Mouse (Mus musculus) embryo, embryonic 9.5 days (tissue): ENCODE data around the gene Rabgap1l.
"Not testable (repeated sequence)": the region's sequence is repeated elsewhere in the genome, so short reads cannot be mapped to it uniquely, and the experiment has no call there.

Source experiments
- DNase-seq: peaks from one replicate; pipeline ENCODE4 v3.0.0-alpha.2; 2017; ENCODE audit errors: extremely low spot score

Gene Rabgap1l

DNA sequence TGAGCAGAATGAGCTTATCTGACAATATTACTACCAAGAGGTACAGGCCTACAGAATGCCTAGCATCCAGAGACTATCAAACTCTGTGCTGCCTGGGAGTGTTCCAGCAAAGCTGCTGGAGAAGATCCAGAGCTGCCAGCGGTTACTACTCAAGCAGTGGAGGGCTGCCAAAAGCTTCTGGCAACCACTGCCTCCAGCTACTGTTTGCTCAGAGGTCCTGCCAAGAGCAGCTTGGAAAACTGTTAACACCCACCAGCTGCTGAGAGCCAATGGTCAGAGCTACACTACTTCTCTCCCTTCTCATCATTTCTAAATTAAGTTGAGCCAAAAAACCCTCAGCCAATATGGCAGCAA lies 99.9 kb downstream of the Rabgap1l start:
- no peak for DNase-seq

DNA sequence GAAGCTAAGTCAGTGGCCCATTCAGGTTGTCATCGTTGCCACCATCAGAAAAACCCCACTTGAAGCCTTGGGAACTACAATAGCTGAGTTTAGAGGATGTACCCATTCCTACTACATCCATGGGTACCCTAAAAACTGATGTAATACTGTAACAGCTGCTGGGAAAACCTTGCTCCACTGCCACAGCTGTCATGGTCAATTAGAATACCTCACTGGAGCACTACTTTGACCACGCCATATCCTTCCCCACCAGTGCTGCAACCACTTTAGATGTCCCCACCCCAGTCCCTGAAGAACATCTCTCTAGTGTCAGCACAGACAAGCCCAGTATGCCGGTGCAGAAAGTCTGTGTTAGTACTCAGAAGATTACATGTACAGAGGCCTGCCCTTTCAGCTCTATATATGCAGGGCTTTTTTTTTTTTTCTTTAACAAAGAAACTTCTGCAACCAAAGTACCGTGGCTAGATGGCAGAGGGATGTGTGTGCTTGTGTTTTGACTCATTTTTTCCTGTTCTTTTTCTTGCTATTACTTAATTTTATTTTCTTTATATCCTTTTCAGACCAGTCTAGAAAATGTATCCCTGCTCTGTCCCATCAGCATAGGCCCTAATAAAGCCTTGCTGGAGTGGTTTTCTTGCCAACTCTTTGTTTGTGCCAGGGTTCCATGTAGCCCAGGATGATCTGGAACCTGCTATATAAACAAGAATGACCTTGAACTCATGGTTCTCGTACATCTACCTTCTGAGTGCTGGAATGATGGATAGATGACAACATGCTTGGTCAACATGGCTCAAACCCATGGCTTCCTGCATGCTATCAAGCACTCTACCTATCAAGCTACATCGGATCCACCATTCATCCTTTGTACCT lies 100.6 kb downstream of the Rabgap1l start:
- no peak for DNase-seq

DNA sequence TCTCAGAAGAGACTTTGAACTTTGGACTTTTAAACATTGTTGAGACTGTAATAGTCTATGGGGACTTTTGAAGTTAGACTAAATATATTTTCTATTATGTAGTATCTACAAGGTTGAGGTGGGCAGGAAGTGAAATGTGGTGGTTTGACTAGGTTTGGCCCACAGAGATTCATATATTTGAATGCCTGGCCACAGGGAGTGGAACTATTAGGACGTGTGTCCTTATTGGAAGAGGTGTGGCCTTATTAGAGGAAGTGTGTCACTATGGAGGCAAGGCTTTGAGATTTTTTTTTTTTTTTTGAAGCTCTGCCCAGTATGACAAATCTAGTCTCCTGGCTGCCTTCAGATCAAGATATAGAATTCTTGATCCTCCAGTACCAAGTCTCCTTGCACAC lies 101.8 kb downstream of the Rabgap1l start:
- no peak for DNase-seq

DNA sequence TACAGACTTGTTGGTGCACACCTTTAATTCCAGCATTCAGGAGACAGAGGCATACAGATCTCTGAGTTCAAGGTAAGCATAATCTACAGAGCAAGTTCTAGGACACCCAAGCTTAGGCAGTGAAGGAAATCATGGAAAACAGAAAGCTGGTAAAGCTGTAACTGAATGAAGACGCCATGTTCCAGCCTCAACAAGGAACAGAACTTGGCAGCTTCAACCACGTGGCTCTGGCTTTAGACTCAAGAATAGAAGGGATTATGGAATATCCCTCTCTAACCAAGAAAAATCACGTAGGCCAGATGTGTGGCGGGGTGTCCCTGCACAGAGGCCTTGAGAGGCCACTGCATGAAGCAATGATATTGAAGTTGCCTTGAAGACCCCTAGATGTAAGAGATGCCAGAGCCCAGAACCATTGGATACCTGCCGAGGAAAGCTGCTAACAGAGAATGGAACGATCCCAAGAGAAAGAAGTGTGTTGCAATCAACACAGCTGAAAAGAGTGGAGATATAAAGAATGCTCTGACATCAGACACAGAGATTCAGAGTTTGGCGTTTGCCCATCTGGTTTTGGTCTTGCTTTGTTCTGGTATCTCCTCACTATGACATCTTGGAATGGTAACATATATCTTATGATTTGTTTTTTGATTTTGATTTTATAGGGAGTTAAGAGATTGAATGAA lies 102.4 kb downstream of the Rabgap1l start:
- DNase-seq: no peak

DNA sequence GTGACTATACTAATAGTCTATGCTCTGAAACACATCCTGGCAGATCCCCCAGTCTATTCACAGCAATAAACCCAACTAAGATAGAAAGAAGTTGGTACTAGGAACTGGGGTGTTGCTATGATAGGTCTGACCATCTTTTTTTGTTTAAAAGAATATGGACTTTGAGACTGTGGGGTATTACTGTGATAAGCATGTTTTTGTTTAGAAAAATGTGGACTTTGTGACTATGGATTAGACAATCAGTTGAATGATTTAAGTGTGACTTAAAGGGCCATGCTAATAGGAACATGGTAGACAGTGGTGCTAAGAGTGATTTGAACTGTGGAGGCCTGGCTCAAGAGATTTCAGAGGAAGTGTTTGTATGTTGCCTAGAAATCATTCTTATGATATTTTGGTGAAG lies 103.5 kb downstream of the Rabgap1l start:
- no peak for DNase-seq

DNA sequence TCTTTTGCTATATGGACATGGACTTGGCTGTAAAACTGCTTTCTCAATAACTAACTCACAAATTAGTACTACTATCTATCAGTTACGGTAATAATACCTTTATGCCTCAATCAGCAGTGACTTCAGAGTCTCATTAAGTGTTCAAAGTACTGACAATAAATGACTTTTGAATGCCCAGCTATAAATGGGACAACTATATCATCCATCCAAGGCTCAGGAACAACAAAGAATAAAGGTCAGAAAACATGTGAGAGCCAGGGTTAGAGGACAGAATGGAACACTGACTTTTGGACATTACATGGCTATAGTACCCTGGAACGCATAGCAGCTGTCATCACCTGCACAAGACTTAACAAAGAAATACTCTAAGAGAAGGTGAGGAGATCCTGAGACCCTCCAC lies 108.8 kb downstream of the Rabgap1l start:
- no peak for DNase-seq

DNA sequence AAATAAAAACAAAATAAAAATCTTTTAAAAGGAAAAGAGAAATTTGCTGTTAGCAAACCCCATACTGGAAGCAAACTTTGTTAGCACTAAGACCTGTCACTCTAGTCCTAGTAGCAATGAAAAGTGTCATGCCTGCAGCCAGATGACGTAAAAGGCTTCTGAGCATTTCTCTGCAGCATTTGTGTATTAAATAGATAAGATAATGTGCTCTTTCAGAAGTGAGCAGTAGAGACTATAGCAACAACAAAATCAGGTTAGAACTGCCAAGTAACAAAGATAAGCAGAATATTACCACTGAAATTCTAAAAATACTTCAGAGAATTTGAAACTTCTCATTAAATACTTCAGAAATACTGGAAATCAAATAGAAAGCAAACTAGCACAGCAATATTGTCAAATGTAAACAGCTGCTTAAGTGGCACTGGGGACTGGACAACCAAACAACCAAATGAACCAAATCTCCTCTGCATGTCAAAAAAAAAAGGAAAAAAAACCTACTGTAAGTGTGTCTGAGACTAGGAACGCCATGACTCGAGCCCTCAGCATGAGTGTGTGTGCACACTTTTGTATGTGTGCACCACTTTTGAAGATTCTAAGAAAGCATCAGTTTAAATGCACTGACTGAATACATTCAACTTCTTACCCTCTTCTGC lies 111.5 kb downstream of the Rabgap1l start:
- no peak for DNase-seq

DNA sequence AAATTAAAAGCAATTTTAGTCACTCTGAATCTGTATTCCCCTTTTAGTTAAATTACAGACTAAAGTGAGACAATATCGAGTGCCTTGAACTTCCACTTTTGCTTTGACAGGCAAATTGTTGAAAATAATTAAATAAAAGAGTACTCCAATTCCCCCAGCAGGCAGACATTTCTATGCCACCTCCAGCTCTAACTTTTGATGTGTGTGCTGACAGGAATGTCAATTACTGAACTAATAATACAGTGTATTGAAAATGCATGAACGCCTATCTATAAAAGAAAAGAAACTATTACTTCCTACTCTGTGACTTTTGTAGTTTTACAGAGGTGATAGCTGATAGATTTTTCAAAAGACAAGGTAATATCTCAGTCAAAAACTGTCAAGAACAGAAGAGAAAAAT lies 118.2 kb downstream of the Rabgap1l start:
- DNase-seq: no peak

DNA sequence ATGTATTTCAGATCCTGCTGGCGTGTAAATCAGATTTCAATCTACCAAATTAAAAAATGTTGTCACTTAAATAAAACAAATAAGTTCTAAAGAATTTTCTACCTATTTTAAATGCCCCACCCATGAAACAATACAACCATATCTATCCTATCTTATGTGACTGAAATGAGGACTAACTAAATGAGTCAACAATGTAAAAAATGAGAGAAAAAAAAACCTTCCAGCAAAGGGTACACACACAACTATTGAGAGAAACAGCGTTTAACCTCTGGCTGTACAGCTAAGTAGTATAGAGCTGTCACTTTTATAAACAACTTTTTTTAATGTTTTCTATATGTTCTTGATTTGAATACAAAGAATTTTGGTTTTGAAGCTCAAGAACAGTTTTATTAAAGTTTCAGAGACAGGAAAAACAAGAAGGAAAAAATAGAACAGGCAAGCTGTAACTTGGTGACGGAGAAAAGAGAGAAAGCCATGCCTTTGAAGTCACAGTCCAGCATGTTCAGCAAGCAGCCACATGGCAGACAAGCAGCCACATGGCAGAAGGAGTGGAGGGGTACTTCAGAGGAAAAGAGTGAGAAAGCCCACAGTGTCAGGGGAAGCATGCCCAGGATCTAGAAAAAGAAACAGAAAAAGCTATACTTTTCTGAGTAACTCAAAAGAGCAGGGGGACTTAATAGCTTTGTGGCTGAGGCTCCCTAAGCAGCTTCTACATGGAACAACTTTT lies 120.8 kb downstream of the Rabgap1l start:
- no peak for DNase-seq

DNA sequence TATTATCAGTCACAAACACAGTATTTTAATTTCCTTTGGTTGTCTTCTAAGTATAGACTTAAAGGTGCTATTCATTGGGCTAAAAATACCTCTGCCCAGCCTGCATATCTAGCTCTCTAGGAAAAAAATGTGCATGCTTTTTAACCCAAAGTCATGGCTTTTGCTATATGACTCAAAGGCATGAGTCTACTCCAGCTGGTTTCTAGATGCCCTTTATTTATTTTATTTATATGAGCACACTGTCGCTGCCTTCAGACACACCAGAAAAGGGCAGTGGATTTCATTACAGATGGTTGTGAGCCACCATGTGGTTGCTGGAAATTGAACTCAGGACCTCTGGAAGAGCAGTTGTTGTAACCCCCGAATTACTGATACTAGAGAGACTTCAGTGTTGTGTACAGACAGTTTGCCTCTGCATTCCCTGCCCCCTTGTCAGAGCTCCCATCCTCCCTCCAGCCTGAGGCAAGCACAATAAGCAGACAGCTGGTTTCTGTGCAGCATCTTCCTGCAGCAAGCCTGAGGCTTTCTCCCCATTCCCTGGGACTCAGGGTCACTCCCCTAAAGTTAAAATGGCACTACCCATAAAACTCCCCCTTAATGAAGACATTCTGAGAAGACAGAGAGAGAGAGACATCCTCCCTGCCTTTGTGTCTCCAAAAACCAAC lies 137.1 kb downstream of the Rabgap1l start:
- peak; percentile 5 for DNase-seq

DNA sequence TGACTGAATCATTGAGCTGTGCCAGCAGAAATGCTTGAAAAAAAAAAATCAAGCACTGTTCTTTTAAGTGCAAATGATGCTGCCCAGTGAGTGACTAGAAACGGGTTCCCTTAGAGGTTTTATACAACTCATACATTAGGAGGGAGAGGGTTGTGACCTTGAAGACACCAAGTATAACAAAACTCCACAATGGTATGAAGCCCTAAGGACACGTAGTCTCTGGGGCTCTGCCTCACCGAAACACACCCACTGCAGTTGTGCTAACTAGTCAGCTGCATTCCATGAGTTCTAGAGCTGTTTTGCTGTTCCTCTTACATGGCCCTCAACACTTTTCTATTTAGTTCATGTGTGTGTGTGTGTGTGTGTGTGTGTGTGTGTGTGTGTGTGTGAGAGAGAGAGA lies 141.3 kb downstream of the Rabgap1l start:
- no peak for DNase-seq

DNA sequence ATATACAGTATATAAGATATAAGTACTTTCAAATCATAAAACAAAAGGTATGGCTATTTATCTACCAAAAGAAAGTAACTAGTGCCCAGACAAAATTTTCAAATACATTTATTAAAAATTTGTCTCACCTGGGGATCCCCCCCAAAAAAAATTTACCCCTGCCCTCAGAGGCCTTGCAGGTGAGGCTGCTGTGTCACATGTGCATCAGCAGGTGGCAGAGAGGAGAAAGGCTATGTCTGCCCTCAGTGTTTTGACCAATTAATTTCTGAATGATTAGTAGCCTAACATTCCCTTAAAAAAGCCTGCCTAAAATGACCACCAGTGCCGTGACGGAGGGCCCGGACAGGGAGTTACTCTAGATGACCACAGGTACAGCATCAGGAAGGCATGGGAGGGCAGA lies 147.6 kb downstream of the Rabgap1l start:
- no peak for DNase-seq

DNA sequence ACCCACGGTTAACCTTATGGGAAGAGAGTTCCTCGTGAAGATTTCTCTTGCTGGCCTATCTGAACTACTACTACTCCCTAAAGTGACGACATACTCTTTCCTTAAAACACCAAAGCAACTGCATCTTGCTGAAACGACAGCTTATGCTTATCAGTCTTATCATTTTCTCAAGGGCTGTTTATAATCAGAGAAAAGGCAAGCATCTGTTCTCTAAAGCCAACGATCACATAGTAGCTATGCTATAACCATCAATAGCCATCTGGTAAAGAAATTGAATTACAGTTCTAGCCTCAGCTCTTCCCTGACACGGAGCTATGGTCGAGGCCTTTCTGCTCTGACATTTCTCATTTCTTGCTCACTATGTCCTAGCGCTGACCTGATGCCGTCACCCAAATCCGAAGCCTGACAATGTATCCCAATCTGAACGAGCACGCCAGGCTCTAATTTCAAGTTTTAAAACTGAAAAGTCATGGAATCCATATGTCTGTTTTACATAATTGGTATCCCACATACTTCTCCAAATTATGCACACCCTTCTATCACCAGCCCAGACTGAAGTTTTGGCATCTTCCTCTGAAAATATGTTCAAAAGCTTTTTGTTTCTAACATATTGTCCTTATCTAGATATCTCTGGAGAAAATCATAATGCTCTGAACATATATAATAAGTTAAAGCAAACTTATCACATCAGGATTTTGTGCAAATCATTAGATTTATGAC lies 164.6 kb downstream of the Rabgap1l start:
- no peak for DNase-seq

DNA sequence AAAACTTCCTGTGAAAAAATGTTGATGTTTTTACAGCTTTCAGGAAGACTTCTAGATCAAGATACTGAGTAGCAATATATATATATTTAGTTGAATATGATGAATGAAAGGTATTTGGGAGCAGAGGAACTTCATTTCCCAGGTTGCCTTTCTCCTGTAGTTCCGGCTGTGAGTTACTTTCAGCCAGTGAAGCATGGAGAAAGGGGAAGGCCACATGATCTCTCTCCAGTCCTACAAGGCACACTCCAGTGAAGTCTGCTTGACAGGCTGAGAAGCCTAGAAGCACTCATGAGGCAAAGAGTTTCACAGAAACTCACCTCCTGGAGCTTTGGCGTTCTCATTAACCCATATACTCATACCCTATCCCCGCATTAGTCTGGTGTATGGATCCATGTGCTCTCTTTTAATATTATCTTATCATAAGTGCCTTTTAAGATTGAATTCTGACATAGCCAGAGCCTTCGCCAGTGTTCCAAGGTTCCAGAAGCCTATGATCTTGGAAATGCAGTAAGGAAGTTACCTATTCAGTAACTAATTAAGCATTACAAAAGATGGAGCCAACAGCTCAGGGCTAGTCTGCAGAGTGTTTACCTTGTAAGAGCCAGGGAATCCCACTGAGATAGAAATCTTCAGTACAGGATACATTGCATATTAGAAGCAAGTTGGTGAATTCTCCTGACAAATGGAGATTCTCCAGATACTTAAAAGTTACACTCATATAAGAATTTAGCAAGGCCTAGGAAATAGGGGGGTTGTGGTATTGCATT lies 168.5 kb downstream of the Rabgap1l start:
- DNase-seq: not testable (repeated sequence)

DNA sequence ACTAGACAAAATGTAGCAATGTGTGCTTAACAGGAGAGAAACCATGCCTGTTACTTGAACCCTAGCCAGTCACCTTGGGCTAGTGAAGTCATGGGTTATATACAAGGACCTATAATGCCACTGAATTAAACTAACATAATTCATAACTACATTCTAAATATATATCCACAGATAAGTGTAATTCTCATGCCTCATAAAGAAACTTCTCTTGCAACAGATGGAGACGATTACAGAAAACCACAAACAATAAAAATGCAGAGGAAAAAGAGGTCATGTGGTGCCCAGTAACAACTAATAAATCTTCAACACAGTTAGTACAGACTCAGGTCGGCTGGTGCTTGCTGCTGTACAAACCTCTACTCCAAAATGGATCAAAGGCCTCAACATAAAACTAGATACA lies 174.8 kb downstream of the Rabgap1l start:
- no peak for DNase-seq

DNA sequence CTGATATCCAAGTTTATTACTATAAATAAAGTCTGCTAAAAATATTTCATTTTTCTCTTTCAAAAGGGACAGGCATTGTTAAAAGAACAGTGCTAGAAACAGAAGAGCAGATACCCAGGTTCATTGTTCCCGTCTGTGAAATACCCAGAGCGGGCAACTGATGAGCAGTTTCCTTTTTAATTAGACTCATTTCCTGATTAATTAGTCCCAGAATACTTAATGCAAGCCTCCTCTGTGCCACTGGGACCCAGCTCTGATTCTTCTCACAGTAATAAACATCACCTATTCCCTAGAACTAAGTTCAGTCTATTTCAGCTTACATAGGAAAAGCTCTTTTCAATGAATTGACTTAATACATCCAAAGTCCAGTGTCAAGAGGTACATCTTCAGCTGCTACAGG lies 186.6 kb downstream of the Rabgap1l start:
- no peak for DNase-seq

DNA sequence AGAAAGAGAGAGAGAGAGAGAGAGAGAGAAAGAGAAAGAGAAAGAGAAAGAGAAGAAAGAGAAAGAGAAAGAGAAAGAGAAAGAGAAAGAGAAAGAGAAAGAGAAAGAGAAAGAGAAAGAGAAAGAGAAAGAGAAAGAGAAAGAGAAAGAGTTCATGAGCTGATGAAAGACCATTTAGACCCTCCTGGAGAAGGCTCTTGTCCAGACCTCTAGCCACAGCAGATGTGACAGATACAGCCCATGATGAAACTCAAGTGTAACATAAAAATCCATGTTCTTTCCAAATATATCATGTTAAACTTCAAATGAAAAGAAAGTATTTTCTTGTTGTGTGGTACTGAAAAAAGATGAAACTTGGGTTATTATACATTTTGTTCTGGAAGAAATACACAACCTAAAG lies 189.7 kb downstream of the Rabgap1l start:
- not testable (repeated sequence) for DNase-seq

DNA sequence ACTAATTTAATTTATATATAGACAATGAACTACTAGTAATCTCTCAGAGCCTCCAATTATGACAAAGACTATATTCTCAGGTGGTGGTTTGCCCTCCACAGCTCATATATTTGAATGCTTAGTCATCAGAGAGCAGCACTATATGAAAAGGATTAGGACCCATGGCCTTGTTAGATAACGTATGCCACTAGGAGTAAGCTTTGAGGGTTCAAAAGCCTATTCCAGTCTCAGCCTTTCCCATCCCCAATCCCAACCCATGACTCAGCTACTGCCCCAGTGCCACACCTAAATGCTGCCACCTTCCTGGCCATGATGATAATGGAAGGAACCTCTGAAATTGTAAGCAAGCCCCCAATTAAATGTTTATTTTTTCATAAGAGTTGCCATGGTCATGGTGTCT lies 195.6 kb downstream of the Rabgap1l start:
- no peak for DNase-seq

DNA sequence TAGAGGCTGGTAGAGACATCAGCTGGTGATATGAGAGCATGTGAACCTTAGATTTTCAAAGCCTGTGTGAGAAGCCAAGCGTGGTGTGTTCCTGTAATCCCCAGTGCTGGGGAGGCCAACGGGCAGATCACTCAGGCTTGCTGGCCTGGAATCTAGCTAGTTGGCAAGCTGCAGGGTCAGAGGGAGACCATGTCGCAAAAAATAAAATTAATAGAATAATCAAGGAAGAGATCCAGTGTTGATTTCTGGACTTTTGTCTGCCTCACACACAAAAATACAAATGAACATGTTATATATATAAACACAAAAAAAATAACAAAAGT lies 196.1 kb downstream of the Rabgap1l start:
- DNase-seq: no peak

DNA sequence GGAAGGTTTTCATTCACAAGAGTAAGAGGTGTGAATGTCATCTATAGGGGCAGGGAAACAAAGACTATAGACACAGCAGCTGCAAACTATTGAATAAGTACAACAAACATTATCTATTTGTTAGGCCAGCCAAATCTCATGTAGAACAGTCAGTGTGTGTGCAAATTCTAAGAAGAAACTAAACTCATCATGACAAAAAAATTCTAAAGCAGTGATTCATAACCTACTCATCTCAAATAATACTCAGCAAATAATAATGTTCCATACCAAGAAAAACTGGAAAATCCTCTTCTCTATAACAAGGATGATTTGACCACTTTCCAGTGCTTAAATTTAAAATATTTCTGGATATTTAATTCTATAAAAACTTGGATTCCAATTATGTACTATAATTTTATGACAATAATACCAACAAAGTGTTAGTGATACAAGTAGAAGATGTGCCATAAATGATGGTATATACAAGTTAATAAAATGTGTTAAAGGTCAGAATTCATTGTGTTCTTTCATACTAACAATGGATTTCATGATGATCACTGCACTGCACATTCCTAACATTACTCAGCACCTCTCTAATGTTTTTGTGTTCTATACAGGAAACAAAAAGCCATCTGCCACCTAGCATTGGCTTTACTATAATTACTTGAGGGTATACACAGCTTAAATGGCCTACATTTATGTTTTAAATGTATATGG lies 196.6 kb downstream of the Rabgap1l start:
- no peak for DNase-seq
